Mouse (Mus musculus) c-Kit-positive CD71-positive TER-119-positive erythroid progenitor cells, embryonic 14.5 days (primary cell): Measurements from ENCODE around the gene Ccdc103.

Experiments used
- DNase-seq: peaks from one replicate; pipeline ENCODE4 v3.0.0-alpha.2; 2013; ENCODE audit warnings: low spot score

Ccdc103 gene

GRCm38 (mm10) chr11:102890096-102890495 is 9.1 kb downstream of the Ccdc103 start:
- DNase-seq: no peak

GRCm38 (mm10) chr11:102893015-102893651 is 12.1 kb downstream of the Ccdc103 start:
- peak; percentile 82 for DNase-seq

GRCm38 (mm10) chr11:102894716-102895115 is 13.7 kb downstream of the Ccdc103 start:
- no peak for DNase-seq

GRCm38 (mm10) chr11:102895779-102896178 is 14.8 kb downstream of the Ccdc103 start:
- peak; percentile 85 for DNase-seq

GRCm38 (mm10) chr11:102896641-102897040 is 15.6 kb downstream of the Ccdc103 start:
- no peak for DNase-seq

GRCm38 (mm10) chr11:102898408-102898807 is 17.4 kb downstream of the Ccdc103 start:
- DNase-seq: no peak

GRCm38 (mm10) chr11:102900763-102901162 is 19.8 kb downstream of the Ccdc103 start, which contains the start of gene Gfap:
Gene Gfap (minus strand): TSS chr11:102900912.
- peak; percentile 72 for DNase-seq

- DNase-seq: no peak
These were observed 20.2 kb downstream of the Ccdc103 start for GRCm38 (mm10) chr11:102901199-102901598.

- no peak for DNase-seq
These were observed 21.1 kb downstream of the Ccdc103 start for GRCm38 (mm10) chr11:102902107-102902506.

- DNase-seq: no peak
These were observed 22.6 kb downstream of the Ccdc103 start for GRCm38 (mm10) chr11:102903654-102904053.

GRCm38 (mm10) chr11:102911376-102911775 is 30.4 kb downstream of the Ccdc103 start:
- no peak for DNase-seq

GRCm38 (mm10) chr11:102915380-102915779 is 34.4 kb downstream of the Ccdc103 start:
- DNase-seq: no peak

GRCm38 (mm10) chr11:102918077-102918476 is 37.1 kb downstream of the Ccdc103 start:
- DNase-seq: no peak

GRCm38 (mm10) chr11:102921491-102921890 is 40.5 kb downstream of the Ccdc103 start:
- no peak for DNase-seq

GRCm38 (mm10) chr11:102924557-102925350 is 43.8 kb downstream of the Ccdc103 start, which contains the start of gene Kif18b:
Gene Kif18b (minus strand): TSS chr11:102925124.
- peak; percentile 98 for DNase-seq

GRCm38 (mm10) chr11:102925351-102925717 is 44.3 kb downstream of the Ccdc103 start:
- DNase-seq: peak; percentile 70

GRCm38 (mm10) chr11:102930672-102931071 is 49.7 kb downstream of the Ccdc103 start:
- DNase-seq: no peak
